Mouse (Mus musculus) heart, adult 2 months (tissue): Measurements from ENCODE around the gene Pet100.

Experiments used
- CTCF ChIP-seq: fragments of 200-600 bp; IDR thresholded peaks from 2 replicates; pipeline ENCODE4 v1.8.1; 2022; ENCODE audit warnings: antibody characterized with exemption, mild to moderate bottlenecking, moderate library complexity
- EP300 ChIP-seq: fragments of 200-500 bp; IDR thresholded peaks from 2 replicates; pipeline ENCODE4 v1.6.1; 2011; ENCODE audit warnings: low read depth, low read length, control low read depth; ENCODE audit not compliant: insufficient read depth
- POLR2A ChIP-seq: fragments of 200-500 bp; IDR thresholded peaks from 2 replicates; pipeline ENCODE4 v1.6.1; 2011; ENCODE audit warnings: mild to moderate bottlenecking, low read depth, low read length, control low read depth; ENCODE audit not compliant: insufficient read depth

DNA sequence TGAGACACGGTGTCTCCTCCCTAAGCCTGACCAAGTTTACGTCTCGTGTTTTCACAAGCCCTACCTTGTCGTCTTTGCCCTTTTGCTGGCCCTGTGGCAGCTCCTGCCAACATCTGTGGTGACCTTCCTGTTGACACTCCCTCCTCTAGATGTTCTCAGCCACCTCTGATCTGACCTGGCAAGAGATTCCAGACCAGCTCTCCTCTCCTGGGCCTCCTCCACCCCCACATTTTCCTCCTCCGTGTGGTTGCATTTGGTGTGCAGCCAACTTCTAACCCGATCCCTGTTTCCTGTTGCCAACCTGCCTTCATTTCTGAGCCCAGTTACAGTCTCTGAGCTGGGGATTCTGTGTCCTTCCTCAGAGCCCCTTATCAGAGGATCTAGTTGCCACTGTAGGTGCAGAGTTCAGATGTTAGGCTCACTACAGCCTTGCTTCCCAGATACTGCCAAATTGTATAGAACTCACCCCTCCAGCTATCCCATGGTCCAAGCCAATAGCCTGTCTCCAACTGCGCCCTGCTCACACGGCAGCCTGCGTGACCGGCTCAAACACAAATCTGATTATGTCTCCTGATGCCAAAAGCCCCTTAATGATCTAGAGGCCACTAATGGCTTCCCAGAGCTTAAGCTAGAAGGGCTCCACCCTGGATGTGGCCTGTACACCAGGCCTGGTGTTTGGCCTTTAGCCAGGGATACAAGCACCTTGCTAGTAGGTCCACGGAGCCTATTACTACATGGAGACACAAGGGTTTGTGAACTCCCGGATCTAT lies 12.1 kb upstream of the Pet100 start:
- TF ChIP-seq POLR2A (no peak), CTCF (no peak), EP300 (no peak)
